Mouse (Mus musculus): ENCODE measurements at regions not wholly inside any gene's neighbourhood (a gene's known extent, or its start where the extent isn't known, plus 50 kb on each side); places are given as distances from the start of the nearest gene placed in this dataset.

GRCm38 (mm10) chr2:6263565-6263964 lies 50.7 kb upstream of the Echdc3 start:
- peaks cover 15% of the 10 kb centered on the region; the same call in 1 of the 2 replicates for H3K9me3 ChIP-seq
- peaks cover 28% of the 10 kb centered on the region for H3K4me1 ChIP-seq
- H3K27me3 ChIP-seq (ENCODE audit: poor library complexity, severe bottlenecking), result peaks cover 86% of the 10 kb centered on the region
- H3K4me3 ChIP-seq, result no peak overlapping the region
- H3K36me3 ChIP-seq (replicated peaks), result no peaks in the 10 kb centered on the region
- no peak for DNase-seq (ENCODE audit: extremely low spot score, low spot score)
- WGBS, result 95% methylated on average over 4 of the region's 4 CpGs
- no peak overlapping the region for H3K27ac ChIP-seq

- 90% methylated on average over 8 of the region's 8 CpGs for WGBS
- no peaks in the 10 kb centered on the region for H3K36me3 ChIP-seq (replicated peaks)
- no peak for DNase-seq (ENCODE audit: extremely low spot score, low spot score)
- H3K27me3 ChIP-seq (ENCODE audit: poor library complexity, severe bottlenecking), result peaks cover 86% of the 10 kb centered on the region
- no peak overlapping the region for H3K27ac ChIP-seq
- peaks cover 15% of the 10 kb centered on the region; the same call in 1 of the 2 replicates for H3K9me3 ChIP-seq
- H3K4me3 ChIP-seq, result no peak overlapping the region
- H3K4me1 ChIP-seq, result peaks cover 28% of the 10 kb centered on the region
Measured at GRCm38 (mm10) chr2:6264085-6264783, 51.4 kb upstream of the Echdc3 start.

- Histone ChIP-seq H3K4me1 (peaks cover 28% of the 10 kb centered on the region), H3K4me3 (no peak overlapping the region), H3K36me3 (replicated peaks) (no peaks in the 10 kb centered on the region), H3K27me3 (ENCODE audit: poor library complexity, severe bottlenecking) (peaks cover 86% of the 10 kb centered on the region), H3K27ac (no peak overlapping the region), H3K9me3 (peaks cover 10% of the 10 kb centered on the region; the same call in 1 of the 2 replicates)
- DNase-seq (ENCODE audit: extremely low spot score, low spot score), result no peak
- WGBS, result 85% methylated on average over 3 of the region's 3 CpGs
Measured at GRCm38 (mm10) chr2:6265117-6265516, 52.3 kb upstream of the Echdc3 start.

GRCm38 (mm10) chr2:6267066-6267465 lies 54.2 kb upstream of the Echdc3 start:
- no peaks in the 10 kb centered on the region for H3K36me3 ChIP-seq (replicated peaks)
- no peak overlapping the region for H3K4me3 ChIP-seq
- no peak overlapping the region for H3K27ac ChIP-seq
- H3K9me3 ChIP-seq, result peaks cover 7% of the 10 kb centered on the region; the same call in 1 of the 2 replicates
- 78% methylated on average over 6 of the region's 6 CpGs for WGBS
- peaks cover 99% of the 10 kb centered on the region for H3K27me3 ChIP-seq (ENCODE audit: poor library complexity, severe bottlenecking)
- peaks cover 13% of the 10 kb centered on the region for H3K4me1 ChIP-seq
- DNase-seq (ENCODE audit: extremely low spot score, low spot score), result no peak

- Histone ChIP-seq H3K27me3 (ENCODE audit: poor library complexity, severe bottlenecking) (peaks cover 100% of the 10 kb centered on the region), H3K4me3 (no peak overlapping the region), H3K9me3 (peaks cover 7% of the 10 kb centered on the region; the same call in 1 of the 2 replicates), H3K27ac (no peak overlapping the region), H3K36me3 (replicated peaks) (no peaks in the 10 kb centered on the region), H3K4me1 (peaks cover 13% of the 10 kb centered on the region)
- no peak for DNase-seq (ENCODE audit: extremely low spot score, low spot score)
- 57% methylated on average over 9 of the region's 9 CpGs for WGBS
Measured at GRCm38 (mm10) chr2:6267537-6267936, 54.7 kb upstream of the Echdc3 start.

- no peak for DNase-seq (ENCODE audit: extremely low spot score, low spot score)
- Histone ChIP-seq H3K9me3 (no peaks in the 10 kb centered on the region), H3K36me3 (replicated peaks) (no peaks in the 10 kb centered on the region), H3K27me3 (ENCODE audit: poor library complexity, severe bottlenecking) (peaks cover 63% of the 10 kb centered on the region), H3K4me1 (peaks cover 20% of the 10 kb centered on the region), H3K27ac (no peak overlapping the region), H3K4me3 (no peak overlapping the region)
- WGBS, result 91% methylated on average over 2 of the region's 2 CpGs
Measured at GRCm38 (mm10) chr2:6272514-6272913, 50.0 kb upstream of the Usp6nl start.
